Mouse (Mus musculus): ENCODE results near the gene S100a13.

DNA sequence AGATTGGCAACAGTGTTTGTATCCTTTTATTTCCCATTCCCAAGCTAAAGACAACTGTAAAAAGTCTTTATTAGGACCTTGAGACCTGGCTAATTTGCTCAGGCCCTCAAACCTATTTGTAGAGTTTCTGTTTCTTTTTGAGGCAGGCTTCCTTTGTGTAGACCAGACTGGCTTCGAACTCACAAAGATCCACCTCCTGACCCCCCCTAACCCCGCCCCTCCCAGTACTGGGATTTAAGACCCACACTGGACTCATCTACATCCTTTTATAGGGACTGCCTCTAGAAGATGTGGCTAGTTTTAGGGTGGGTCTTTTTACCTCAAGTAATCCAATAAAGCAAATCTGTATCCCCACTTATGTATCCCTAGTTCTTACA is 4.5 kb upstream of the S100a13 start:
- TF ChIP-seq CTCF (conservative IDR thresholded peaks at IDR 0.05; ENCODE audit: low read length) (no peak), POU5F1 (IDR thresholded peaks at IDR 0.05; ENCODE audit: borderline replicate concordance, low read length) (no peak), NANOG (IDR thresholded peaks at IDR 0.05; ENCODE audit: borderline replicate concordance, low read length) (no peak)

All from E14TG2a.4 (cell line).